Mouse (Mus musculus): Measurements from ENCODE around the gene Pole4. TPM values are rescaled to one million over a fixed set of nuclear protein-coding genes. Genes with fewer than 3 reads are reported as not detected.
"Not testable (repeated sequence)": the region's sequence is repeated elsewhere in the genome, so short reads cannot be mapped to it uniquely, and the experiment has no call there.

The Pole4 gene
- total RNA-seq, 2 experiments from 2014 or later = 15.6 to 18.7 TPM

DNA sequence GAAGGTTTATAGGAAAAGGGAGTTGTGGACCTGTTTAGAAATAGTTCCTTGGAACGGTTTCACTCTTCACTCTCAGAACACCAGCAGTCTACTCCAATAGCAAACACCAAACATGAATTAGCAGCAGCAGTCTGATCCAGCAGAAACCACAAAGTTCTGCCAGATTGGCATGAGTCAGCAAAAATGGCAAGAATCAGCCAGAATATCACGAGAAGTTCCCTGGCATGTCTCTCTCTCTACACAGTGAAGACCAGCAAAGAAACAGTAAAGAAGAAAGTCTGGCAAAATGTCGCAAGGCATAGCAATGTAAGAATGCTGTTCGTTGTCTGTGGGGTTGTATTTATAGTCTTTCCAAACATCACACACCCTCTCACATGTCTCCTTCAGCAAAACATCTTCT, 11.0 kb upstream of the Pole4 start:
- no peak for DNase-seq
- intact Hi-C loops (cut with DNase I) = no loop called here

DNA sequence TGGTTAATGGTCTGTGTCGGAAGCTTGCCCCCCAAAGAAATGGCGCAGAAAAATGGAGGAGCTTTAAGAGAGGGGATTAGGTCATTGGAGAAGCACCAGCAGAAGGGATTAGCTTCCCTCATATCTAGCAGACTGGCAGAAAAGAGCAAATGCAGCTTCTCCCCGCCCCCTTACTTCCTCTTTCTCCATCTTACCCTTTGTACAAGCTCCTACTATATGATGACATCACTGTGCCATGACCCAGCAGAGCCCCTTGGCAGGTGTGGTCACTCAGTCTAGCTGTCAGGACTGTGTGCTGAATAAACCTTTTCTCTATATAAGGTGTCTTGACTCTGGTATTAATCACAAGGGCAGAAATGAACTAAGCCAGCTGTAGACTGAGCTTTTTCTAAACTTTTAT, 10.5 kb upstream of the Pole4 start:
- intact Hi-C loops (cut with DNase I) = no loop called here

DNA sequence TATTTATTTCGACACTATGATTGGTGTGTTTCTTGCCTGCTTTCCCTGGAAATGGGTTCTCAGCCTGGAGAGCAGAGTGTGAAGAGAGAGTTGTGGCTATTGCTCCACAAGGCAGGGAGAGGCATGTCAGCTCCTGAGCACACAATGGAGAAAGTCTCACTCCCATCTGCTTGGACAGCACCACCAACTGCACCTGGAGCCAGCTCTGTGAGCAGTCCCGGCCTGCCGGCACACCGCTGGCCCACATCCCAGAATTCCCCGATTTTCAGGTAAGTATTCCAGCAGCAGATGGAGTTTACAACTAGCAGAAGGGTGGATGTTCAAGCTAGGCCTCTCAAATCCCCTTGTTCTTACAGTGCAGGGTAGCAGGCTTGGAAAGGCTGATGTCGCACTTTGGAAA, 10.1 kb upstream of the Pole4 start:
- intact Hi-C loops (cut with DNase I) = no loop called here
- DNase-seq = no peak

More for the DNA sequence above, 10.5 kb upstream of the Pole4 start:
- DNase-seq = no peak

DNA sequence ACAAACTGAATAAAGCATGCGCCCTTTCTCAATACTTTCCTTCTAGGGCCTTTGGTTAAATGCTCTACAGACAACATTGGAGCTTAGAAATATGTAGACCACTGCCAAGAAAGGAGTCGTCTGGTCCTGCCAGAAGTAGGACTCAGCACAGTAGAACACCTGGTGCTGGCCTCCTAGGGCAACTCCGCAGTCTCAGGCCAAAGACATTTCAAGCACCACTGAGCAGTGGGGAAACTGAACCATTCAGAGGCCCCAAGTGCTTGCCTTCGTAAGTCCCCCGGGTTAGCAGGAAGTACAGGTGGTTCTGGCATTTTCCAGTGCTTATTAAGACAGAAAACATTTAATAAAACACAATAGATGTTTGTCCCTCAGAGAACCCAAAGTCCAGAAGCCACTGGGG, 9.7 kb upstream of the Pole4 start:
- intact Hi-C loops (cut with DNase I) = loop anchor here (1.0 to 5.0 kb wide), 2 partner anchors 167 to 255 kb away; no protein-coding TSS in a partner anchor
- no peak for DNase-seq

DNA sequence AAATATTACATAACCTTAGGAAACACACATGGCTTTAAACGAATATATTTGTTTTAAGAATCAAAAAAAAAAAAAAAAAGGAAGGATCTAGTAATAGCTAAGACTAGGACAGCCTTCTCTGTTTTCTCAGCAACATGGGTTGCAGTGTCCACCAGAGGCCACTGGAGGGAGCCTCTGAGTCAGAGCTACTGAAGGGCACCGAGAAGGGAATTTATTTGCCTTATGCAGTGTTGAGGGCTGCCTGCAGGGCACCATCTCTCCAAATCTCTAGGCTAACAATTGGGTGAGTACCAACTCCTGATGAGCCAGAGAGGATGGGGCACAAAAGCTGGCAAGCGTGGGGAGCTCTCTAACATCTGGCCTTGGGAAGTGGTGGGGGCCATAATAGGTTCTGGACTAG, 9.1 kb upstream of the Pole4 start:
- DNase-seq = peak; percentile 60 to 76
- intact Hi-C loops (cut with DNase I) = loop anchor here (1.0 to 5.0 kb wide), 2 partner anchors 168 to 256 kb away; no protein-coding TSS in a partner anchor

DNA sequence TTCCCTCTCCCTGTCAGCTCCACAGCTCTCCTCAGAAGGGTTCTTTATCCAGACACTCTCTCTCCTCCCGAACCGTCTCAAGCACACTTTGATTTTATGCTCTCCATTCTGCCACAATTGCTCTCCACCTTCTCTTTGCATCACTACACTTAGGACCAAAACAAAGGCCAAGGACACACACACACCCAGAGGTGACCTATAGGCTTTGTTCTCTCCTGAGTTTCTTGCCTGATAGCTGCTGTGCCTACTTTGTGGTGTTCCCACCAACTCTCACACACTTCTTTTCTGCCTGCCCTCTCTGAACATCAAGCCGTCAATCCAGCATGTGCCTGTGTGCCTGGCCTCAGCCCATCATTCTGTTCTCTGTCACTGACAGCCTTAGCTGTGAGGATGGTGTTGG, 2.6 kb upstream of the Pole4 start:
- intact Hi-C loops (cut with DNase I) = no loop called here
- no peak for DNase-seq

DNA sequence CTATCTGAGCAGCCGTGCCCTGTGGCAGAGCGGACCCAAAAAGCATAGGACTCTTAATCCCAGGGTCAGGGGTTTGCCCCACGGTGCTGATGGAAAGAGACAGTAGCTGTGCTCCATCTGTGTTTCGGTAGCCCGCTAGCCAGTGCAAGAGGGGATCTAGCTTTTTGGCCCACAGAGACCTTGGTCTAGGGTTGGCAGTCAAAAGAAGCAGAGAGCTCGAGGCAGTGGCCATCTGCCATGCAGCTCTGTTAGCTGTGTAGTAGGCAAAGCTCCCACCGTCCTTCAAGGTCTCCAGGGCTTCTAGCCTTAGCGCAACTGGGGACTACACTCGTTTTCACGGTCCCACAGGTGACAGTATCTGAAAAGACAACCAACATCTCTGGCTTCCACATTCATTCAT, 2.1 kb upstream of the Pole4 start:
- DNase-seq = no peak
- intact Hi-C loops (cut with DNase I) = no loop called here

DNA sequence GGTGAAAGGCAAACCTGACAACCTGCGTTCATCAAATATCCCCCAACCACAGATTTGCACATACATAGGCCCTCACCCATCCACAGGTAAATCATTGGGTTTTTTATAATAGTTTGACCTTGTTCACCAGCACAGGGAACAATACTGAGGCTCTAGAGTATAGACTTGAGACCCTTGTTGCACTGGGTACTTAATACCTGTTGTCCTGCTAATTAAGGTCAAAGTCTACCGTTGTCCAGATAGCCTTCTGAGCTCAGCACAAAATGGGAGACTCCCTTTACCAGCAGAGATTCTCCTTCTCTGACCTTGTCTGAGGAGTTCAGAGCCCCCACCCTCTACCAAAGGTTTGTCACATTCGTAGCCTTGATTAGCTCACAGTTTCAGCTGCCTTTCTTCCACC, 1.5 kb downstream of the Pole4 start:
- intact Hi-C loops (cut with DNase I) = loop anchor here (2.0 kb wide), 1 partner anchor 727 kb away; no protein-coding TSS in a partner anchor
- no peak for DNase-seq

DNA sequence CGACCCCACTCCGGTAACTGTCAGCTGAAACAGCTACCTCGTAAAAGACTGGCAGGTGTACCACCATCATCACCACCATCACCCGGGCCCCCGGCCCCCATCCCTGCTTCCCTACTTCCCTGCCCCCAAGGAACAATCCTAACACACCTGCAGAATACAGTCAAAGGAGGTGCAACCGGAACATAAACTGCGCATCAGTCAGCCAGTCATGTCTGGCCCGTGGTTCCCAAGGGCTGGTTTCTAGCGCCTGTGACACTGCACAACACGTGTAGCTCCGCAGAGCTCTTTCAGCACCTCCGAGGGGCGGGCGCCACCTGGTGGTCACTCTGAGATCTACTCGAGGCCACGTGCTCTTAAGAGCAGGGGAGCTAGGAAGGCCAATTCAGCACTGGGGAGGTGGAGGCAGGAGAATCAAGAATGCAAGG, 2.6 kb downstream of the Pole4 start:
- peak; percentile 85 to 92 for DNase-seq

DNA sequence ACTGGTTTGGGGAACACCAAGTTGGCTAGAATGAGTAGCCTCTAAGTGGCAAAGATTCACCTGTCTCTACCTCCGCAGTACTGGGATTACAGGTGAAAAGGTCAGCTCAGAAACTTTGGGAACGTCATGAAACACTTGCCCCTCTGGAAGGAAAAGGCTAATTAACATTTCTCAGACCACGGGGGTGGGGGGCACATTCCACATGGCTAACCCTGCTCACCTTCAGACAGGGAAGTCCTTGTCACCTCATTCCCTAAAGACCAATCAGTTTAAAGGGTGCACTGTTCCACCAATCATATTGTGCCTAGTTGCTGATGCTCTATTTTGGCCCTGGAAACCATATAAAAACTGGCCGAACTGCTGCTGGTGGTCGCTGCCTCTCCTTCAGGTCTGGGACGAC, 3.9 kb downstream of the Pole4 start:
- intact Hi-C loops (cut with DNase I) = no loop called here
- DNase-seq = no peak

More for the DNA sequence above, 2.6 kb downstream of the Pole4 start:
- intact Hi-C loops (cut with DNase I) = loop anchor here (1.0 to 2.0 kb wide), 2 partner anchors 54 to 726 kb away; no protein-coding TSS in a partner anchor

DNA sequence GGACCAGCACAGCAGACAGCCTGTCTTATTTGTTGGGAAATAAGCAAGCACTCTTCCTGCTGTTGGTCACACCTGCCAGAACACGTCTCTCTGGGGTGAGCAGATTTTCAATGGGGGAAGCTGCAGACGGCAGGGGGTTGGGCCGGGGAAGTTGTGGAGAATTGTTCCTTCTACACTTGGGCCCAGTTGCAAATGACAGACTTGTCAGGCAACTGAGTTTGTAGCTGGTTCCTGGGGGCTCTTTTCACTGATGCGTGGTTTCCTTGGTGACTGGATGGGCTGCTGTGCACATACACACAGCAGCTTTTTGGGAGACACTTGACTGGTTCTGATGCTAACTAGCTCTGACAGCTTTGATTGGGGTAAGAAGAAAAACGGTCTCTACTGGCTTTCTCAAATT, 5.3 kb downstream of the Pole4 start:
- DNase-seq = no peak
- intact Hi-C loops (cut with DNase I) = no loop called here

DNA sequence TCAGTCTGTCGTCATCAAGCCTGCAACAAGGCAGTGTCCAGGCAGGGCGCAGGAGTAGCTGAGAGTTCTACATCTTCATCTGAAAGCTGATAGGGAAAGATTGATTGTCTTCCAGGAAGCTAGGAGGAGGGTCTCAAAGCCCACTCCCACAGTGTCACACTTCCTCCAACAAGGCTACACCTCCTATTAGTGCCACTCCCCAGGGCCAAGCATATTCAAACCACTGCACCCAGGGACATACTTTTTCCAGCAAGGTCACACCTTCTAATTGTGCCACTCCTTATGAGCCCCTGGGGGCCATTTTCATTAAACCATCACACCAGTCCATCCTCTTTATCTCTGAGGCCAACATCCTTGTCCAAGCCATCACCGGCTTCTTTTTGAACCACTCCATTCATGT, 8.4 kb downstream of the Pole4 start:
- DNase-seq = no peak
- intact Hi-C loops (cut with DNase I) = no loop called here

DNA sequence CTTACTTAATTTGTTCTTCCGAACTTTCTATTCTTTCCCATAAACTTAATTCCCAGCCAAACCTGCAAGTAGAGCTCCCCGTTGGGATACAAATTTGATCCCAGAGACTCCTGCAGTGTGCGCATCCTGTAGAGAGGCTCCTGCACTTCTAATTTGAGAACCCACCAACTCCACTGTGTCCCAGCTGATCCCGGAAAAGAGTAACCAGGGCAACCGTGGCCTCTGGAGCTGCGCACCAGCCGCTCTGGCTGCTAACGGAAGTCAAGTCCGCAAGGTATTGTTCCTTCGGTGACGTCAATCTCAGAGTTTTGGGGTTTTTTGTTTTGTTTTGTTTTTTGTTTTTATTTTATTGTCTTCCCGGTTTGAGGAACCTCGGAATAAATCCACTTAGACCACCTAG, 10.5 kb downstream of the Pole4 start:
- DNase-seq = no peak
- intact Hi-C loops (cut with DNase I) = no loop called here

DNA sequence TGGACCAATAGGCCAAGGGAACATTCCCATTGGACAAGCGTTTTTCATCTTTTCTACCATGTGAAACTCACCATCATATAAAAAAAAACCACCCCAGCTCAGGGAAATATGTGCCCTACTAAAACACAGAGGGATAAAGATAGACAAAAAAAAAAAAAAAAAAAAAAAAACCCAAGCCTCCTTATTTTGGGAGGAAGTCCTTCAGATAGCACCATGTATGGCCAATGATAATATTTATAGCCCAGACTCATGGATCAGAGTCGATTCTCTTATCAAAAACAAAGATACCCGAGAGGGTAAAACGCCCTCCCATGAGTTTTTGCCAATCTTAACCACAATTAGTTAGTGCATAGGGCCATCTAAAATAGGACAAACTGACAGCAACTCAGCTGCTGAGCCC, 15.7 kb downstream of the Pole4 start:
- intact Hi-C loops (cut with DNase I) = no loop called here

DNA sequence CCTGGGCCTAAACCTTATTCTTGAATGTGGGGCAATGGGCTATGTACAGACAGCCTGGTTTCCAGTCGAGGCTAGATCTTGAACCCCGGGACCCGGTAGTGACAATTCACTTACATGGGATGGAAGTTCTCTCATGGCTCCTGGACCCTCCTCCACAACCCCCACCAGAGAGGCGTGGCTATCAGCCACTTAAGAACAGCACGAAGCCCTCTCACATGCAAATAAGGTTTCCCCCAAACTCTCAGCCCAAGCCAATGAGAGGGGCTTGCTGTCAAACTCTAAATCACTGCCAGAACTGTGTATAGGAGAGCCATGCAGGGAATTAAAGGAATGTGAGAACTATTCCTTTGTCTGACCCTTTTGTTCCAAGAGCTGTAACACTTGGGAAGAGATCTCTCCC, 16.6 kb downstream of the Pole4 start:
- DNase-seq; intact Hi-C loops (cut with DNase I): not testable (repeated sequence)

More for the DNA sequence above, 15.7 kb downstream of the Pole4 start:
- DNase-seq = no peak

DNA sequence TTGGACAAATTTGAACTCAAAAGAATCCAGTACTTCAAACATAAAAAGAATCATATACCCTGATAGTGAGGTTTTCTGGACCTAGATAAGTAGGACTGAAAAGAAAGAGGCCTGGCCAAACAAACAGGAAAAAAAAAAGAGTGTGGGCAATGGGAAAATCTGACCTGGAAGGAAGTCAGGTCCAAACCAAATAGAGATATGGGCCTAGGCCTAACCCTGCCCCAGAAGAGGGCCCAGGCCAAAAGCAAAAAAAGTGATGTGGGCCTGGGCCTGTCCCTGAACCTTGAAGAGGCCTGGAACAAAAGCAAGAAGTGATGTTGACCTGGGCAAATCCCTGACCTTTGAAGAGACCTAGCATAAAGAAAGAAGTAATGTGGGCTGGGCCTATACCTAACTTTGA, 21.0 kb downstream of the Pole4 start:
- intact Hi-C loops (cut with DNase I) = no loop called here
- no peak for DNase-seq

DNA sequence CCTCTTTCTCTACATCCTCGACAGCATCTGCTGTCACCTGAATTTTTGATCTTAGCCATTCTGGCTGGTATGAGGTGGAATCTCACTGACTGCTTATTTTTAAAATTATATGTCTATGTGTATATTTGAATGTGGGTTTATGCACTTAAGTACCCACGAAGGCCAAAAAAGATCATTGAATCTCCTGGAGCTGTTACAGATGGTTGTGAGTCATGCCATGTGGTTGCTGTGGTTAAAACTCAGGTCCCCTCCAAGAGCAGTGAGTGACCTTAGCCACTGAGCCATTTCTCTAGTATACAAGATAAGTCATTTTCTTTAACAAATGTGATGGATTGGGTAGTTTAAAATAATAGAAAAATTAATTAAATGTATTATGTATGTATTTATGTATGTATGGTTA, 25.9 kb downstream of the Pole4 start:
- DNase-seq; intact Hi-C loops (cut with DNase I): not testable (repeated sequence)

DNA sequence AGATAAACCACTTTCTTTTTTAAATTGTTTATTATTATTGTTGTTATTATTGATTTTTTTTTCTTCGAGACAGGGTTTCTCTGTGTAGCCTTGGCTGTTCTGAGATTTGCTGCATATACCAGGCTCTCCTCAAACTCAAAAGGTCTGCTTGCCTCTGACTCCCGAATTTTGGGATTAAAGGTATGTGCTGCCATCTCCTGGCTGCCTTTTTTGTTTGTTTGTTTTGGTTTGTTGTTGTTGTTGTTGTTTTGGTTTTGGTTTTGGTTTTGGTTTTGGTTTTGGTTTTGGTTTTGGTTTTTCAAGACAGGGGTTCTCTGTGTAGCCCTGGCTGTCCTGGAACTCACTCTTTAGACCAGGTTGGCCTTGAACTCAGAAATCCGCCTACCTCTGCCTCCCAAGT, 27.5 kb downstream of the Pole4 start:
- intact Hi-C loops (cut with DNase I); DNase-seq: not testable (repeated sequence)

DNA sequence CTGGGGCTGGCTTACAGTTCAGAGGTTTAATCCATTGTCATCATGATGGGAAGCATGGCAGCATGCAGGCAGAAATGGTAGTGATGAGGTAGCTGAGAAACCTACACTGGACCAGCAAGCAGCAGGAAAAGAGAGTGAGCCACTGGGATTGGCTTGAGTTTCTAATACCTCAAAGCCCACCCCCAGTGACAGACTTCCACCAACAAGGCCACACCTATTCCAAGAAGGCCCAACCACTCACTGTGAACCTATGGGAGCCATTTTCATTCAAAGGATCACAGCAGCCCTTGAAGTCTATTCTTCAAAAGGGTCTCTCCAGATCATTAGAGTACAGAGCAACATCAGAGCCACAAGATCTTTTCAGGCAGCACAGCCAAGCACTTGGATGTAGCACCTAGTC, 38.7 kb downstream of the Pole4 start:
- no peak for DNase-seq
- intact Hi-C loops (cut with DNase I) = no loop called here

DNA sequence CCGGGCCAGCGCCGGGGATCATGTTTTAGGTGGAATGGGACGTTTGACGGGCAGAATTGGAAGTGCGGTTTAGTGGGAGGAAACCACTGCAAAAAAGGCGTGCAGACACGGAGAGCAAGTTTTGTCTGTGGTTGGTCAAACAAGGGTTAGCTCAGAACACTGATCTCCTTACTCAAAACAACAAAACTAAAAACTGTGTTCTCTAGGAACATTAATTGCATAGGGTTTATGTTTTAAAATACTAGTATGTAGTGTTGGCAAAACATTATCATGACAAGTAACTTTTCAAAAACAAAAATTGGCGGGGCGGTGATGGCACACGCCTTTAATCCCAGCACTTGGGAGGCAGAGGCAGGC, 52.0 kb downstream of the Pole4 start:
- intact Hi-C loops (cut with DNase I) = loop anchor here (2.0 kb wide), 1 partner anchor 730 kb away; the partner anchor contains the start of gene Gcfc2
- DNase-seq = no peak

DNA sequence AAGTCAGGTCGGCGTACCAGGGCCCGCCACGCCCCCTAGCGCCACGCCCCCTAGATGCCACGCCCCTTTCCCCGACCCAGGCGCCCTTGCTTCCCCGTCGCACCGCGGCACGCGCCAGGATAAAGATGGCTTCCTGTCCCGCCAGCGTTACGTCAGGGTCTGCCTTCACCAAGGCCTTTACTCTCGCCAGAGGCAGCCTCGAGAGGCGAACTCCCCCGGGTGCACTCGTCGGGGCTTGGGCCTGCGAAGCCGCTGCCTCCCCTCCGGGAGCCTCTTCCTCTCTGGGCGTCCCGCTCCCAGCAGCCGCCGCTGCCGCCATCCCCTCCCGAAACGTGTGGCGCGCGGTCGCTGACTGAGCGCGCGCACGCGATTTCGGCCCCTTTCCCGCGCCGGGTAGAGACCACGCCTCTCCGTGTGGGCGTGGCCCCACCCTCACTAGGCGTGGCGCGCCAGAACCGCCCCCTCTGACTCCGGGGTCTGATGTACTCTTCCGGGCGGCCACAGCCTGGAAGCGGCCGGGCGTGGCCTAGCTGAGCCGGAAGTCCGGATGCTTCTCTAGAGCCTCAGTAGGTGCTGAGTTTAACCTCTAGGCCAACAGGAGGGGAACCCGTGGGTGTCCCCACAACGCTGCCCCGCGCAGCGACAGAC, 52.5 kb downstream of the Pole4 start:
- DNase-seq = peak; percentile 96
- intact Hi-C loops (cut with DNase I) = loop anchor here (2.0 kb wide), 1 partner anchor 730 kb away; the partner anchor contains the start of gene Gcfc2

DNA sequence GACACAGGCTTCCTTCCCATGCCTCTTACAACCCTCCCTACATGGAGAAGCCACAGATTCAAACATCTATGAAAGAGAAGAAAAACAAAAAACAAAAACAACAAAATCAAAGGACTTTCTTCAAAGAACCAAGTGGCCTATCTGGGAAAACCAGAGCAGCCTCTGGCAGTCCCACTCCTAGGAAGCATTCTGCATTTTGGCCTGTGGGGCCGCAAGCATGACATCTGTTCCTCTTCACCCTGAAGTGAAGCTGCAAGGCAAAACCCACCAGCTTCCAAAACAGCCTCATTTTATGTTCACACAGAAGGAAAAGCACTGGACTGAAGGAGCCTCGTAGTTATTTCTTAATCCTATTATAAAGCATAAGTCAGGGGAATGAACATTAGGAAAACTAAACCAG, 56.1 kb downstream of the Pole4 start:
- DNase-seq = no peak
- intact Hi-C loops (cut with DNase I) = no loop called here
